Comparison of ENCODE assay signal across 15 mouse cellular contexts in genomic region chr7:111726928-111727327, GRCm38 (mm10). TPM values are rescaled to one million over a fixed set of nuclear protein-coding genes. Genes with fewer than 3 reads are reported as not detected.
DNase-seq lines count a peak whose midpoint lies in the region; ATAC-seq lines count a peak whose summit lies in the region.
"Had no signal": no experiment of that assay in that cellular context is flagged by ENCODE, and none has a peak within 500 bp of the region (broad histone marks: within the 10 kb centered on the region; RNA-seq: fewer than 3 reads in every experiment).

No protein-coding gene starts in this region.

- H3K9me3 ChIP-seq in kidney, embryonic 16.5 days (ENCODE audit: low read length): no peaks in the 10 kb centered on the region
- H3K9me3 ChIP-seq: limb, embryonic 10.5 days had no signal

- no peak for ATAC-seq in kidney, embryonic 16.5 days (ENCODE audit: low FRiP score, low TSS enrichment)
- ATAC-seq: forebrain, postnatal 0 days; inflammation-experienced regulatory T-cells, adult 6 months; Patski had no signal

- no peaks in the 10 kb centered on the region for H3K27me3 ChIP-seq in kidney, embryonic 16.5 days (ENCODE audit: insufficient read depth, low read length)
- H3K27me3 ChIP-seq: Patski had no signal

- no peak overlapping the region for H3K27ac ChIP-seq in kidney, embryonic 16.5 days (ENCODE audit: low read length)
- H3K27ac ChIP-seq in brown adipose tissue, adult 24 weeks (replicated peaks; ENCODE audit: low read depth, low read length): peak overlapping the region; percentile 87
- H3K27ac ChIP-seq: limb, embryonic 10.5 days had no signal

- no peak overlapping the region for H3K4me3 ChIP-seq in kidney, embryonic 16.5 days (ENCODE audit: low read length)
- no peak overlapping the region for H3K4me3 ChIP-seq in brown adipose tissue, adult 24 weeks (ENCODE audit: insufficient read depth, low read depth, low read length)
- H3K4me3 ChIP-seq: limb, embryonic 10.5 days had no signal

- WGBS in kidney, embryonic 16.5 days: 36% methylated on average over 2 of the region's 2 CpGs

- peaks cover 9% of the 10 kb centered on the region for H3K4me1 ChIP-seq in kidney, embryonic 16.5 days (ENCODE audit: insufficient read depth, low read length)
- H3K4me1 ChIP-seq in brown adipose tissue, adult 24 weeks (ENCODE audit: control insufficient read depth, insufficient read depth, insufficient read length, low read length): peaks cover 35% of the 10 kb centered on the region
- H3K4me1 ChIP-seq: limb, embryonic 10.5 days had no signal

- no peak overlapping the region for H3K9ac ChIP-seq in kidney, embryonic 16.5 days (replicated peaks; ENCODE audit: low read length)
- H3K9ac ChIP-seq: forebrain, postnatal 0 days had no signal

- DNase-seq in kidney, adult 11 months: peak; percentile 42
- peak; percentile 46 for DNase-seq in adrenal gland, postnatal 10 days
- peak; percentile 27 for DNase-seq in kidney, postnatal 10 days
- DNase-seq in thymus, postnatal 0 days (ENCODE audit: low spot score): no peak
- no peak for DNase-seq in cerebellum, adult 18-20 months
- no peak for DNase-seq in cerebellum, adult 9-10 months
- DNase-seq: cerebellum, adult 9-11 months; forebrain, postnatal 0 days had no signal

- no peaks in the 10 kb centered on the region for H3K36me3 ChIP-seq in kidney, embryonic 16.5 days (ENCODE audit: insufficient read depth, low read length)
- H3K36me3 ChIP-seq: limb, embryonic 10.5 days had no signal

- no peak overlapping the region for H3K4me2 ChIP-seq in kidney, embryonic 16.5 days (replicated peaks; ENCODE audit: low read depth, low read length)

RNA-seq across cellular contexts. Expression of gene Galnt18, which starts 52.8 kb away (rescaled TPM):
- polyA plus RNA-seq in kidney, embryonic 16.5 days (2015; fragmentation: Nextera tagmentation; extraction: Ambion mirVana): 41.9 and 46.4 TPM in 2 replicates
- 10 to 100 TPM; 21.8 to 25.0 TPM for total RNA-seq in adrenal gland, postnatal 10 days (2021)
- 6.1 and 7.7 TPM in 2 replicates for polyA plus RNA-seq in brown adipose tissue, adult 24 weeks (2012; ENCODE audit: insufficient read depth, insufficient read length, missing spikeins)
- polyA plus RNA-seq in thymus, postnatal 0 days (2015; fragmentation: Nextera tagmentation; extraction: Ambion mirVana): 13.4 and 13.9 TPM in 2 replicates
- total RNA-seq: granulocyte monocyte progenitor cell, adult 5-6 weeks; megakaryocyte, adult 5-6 weeks had no signal
- polyA plus RNA-seq: inflammation-experienced regulatory T-cells, adult 6 months had no signal

Comparison
In these comparisons a context has a peak if more than half of its experiments do, and no peak if none do; other contexts are left out.
1. DNase-seq: peak in kidney, adult 11 months (single experiment), adrenal gland, postnatal 10 days (single experiment) and kidney, postnatal 10 days (single experiment); none in thymus, postnatal 0 days (single experiment), cerebellum, adult 18-20 months (0 of 2) and cerebellum, adult 9-10 months (single experiment).